Mouse (Mus musculus) small intestine, adult 10 weeks (tissue): ENCODE results near the gene Ddb2. TPM values are rescaled to one million over a fixed set of nuclear protein-coding genes. Genes with fewer than 3 reads are reported as not detected.

ENCODE experiments used
- polyA plus RNA-seq: library from polyadenylated mRNA; stranded (reverse); fragments of 350-450 nt; fragmentation: Illumina TruSeq; extraction: RNeasy Lipid Tissue Mini Kit (QIAGEN cat#74804); gene quantifications from one replicate; pipeline ENCODE4 v1.2.3, GENCODE M21; 2014; ENCODE audit warnings: low replicate concordance

Gene Ddb2
- 21.9 TPM for polyA plus RNA-seq

DNA sequence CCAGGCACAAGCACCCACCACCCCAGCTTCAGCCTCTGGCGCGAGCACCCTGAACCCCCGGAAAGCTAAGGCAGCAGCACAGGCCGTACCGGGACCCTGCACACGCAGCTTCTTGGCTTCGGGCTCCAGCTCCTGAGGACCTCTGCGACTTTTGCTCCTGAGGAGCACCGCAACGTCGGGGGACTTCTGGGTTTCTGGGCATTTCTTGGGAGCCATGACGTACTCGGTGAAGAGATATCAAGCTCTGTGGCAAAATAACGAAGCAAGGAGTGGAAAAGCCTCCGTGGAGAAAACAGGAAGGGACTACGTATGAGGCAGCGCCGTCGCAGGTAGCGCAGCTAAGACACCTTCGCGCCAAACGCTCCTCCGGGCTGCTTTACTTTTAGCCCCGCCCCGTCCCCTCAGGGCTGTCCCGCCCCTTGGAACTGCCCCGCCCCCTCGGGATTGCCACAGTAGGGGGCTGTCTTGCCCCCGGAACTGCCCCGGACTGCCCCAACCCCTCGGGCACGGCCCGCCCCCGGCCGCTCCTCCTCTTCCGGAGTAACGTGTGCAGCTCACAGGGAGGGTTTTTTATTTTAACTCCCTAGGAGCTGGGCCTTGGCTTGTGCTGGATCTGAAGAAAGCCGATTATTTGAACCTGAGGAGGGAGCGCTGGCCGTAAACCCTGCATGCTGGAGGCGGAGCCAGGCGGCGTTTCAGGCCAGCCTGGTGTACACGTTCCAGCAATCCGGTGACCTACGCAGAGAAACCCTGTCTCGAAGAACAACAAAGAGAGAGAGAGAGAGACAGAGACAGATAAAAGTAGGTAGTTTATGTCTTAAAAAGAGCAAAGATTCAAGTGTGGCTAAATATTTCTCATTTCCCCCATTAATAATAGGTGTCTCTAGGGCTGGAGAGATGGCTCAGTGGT is at the start of gene Ddb2:
Gene Ddb2 (minus strand): TSS at position 382 of the 910 bp plus-strand sequence.

DNA sequence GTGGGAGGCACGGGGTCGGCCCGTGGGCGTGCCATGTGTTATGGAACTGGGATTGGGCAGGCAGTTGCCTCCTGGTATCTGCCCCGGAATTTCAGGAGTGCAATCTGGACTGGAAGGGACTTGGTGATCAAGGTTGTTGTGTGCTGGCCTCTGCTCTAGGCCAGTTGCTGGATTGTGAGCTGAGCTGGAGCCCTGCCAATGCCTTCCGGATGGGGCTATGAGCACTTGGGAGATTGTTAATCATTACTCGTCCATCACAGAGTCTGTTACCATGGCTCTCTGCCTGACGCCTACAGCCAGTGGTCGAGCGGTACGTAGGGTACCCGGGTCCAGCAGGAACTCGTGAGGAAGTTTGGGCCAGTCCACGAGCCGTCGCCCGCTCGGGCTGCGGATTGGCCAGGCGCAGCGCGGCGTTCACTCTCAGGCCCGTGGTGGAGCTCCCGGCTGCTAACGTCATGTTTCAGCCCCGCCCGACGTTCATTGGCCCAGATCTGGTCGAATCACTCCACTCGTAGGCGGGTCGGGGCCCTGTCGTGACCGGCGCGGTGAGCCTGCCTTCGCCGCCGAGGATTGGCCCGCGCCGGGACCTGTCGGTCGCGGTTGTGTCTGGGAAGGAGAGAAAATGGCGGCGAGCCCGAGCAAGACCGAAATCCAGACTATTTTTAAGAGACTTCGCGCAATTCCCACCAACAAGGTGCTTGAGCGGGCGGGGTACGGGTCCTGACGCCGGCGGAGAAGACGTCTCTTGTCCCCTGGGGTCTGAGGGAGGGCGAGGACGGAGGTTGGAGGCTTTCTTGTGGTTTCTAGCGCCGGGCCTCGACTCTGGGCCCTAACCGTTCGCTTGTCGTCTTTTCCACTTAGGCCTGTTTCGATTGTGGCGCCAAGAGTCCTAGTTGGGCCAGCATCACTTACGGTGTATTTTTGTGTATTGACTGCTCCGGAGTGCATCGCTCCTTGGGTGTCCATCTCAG is 28.2 kb upstream of the Ddb2 start, which contains the start of gene Arfgap2:
Gene Arfgap2 (plus strand): TSS at position 264 of the 971 bp plus-strand sequence.

DNA sequence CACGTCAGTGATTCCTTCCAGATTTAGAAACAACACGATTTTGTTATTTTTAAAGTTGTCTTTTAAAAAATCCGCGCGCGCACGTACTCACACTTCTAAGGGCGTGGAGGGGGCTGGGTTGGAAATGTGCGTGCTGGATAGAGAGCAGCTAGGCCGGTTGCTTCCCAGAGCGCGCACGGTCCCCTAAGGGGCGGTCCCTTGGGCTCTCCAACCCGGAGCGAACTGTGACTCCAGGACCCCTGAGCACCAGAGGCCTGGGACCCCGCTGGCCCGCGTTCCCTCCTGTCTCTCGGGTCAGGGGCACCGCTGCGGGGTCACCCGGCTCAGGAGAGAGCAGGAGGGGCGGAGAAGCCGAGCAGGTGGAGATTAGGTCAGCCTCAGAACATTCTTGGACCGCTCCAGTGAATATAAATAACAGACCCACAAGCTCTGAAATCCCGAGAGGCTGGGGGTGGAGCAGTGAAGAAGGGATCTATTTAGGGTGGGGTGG is 18.9 kb upstream of the Ddb2 start, which contains the start of gene Pacsin3:
Gene Pacsin3 (plus strand): TSS at position 294 of the 490 bp plus-strand sequence.

DNA sequence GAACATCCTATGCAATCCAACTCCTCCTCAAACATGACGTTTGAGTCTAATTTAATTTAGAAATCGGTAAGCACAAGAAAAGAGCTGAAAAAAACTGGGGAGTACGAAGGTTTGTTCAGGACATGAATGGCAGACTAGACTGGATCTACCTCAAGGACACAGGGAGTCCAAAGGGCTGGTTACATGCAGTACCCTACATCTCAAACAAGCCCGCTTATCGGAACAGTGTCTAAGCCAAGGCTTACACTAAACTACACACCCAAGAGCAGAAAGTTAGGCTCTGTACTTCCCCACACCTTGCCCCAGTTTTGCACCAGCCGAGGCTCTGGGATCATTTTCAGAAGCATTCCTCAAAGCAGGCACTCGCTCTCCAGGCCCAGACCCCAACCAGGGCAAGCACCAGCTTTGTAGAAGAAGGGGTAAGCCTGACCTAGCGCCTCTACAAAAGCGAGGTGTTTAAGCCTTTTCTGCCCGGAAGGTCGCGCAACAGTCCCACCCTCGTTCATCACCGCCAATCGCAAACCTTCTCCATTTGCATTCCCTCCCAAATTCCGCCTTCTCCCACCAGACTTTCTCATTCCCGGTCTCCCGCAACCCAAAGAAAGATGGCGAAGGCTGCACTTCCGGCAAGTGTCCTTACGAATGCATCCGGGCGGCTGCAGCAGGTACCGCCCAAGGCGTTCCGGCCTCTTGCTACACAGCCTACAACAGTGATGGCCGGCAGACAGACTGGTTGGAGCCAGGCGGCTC is 34.4 kb downstream of the Ddb2 start, which contains the start of the genes Nr1h3 and Acp2:
Gene Nr1h3 (minus strand): TSS at position 613 of the 750 bp plus-strand sequence.
Gene Acp2 (plus strand): TSS at position 664 of the 750 bp plus-strand sequence.

DNA sequence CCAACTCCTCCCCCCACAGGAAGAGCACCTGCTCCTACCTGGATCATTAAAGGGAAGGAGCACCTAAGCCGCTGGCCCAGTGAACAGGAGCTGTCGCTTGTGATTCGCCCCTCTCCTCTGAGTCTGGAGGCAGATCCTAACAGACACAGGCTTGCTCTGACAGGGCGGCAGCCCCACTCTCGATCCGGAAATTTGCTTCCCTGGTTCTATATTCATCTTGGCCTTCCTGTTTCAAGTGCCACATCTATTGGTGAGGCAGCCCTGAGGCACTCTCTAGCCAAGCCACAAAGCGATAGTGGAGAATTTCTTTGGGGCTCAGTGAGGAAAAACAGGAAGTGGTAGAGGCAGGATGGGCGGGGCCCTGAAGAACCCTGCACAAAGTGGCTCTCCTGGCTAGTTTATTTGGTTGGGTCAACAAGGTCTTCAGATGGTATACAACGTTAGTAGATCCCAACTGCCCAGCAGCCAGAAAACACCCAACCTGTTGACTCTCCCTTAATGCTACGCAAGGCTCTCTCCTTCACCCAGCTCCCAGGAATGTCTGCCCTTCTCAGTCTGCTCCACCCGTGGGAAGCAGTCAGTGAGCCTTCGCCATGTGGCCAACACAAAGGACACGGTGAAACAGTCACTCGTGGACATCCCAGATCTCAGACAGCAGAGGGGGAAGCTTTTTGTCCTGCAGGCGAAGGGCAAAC is 52.9 kb downstream of the Ddb2 start, which contains the start of gene Madd:
Gene Madd (minus strand): TSS at position 127 of the 695 bp plus-strand sequence.

Other genes starting within 250 kb of the Ddb2 start
- not detected for gene Rapsn, start 201.4 kb downstream of the Ddb2 start, polyA plus RNA-seq
- 74.5 TPM for gene Psmc3, start 183.0 kb downstream of the Ddb2 start, polyA plus RNA-seq
- gene Slc39a13, start 166.6 kb downstream of the Ddb2 start, polyA plus RNA-seq = 0.89 TPM
- gene Spi1, start 154.6 kb downstream of the Ddb2 start, polyA plus RNA-seq = 2.4 TPM
- gene Mybpc3, start 118.8 kb downstream of the Ddb2 start, polyA plus RNA-seq = not detected
- gene Madd, start 53.1 kb downstream of the Ddb2 start, polyA plus RNA-seq = 3.3 TPM
- 0.48 TPM for gene Nr1h3, start 34.1 kb downstream of the Ddb2 start, polyA plus RNA-seq
- gene Acp2, start 34.1 kb downstream of the Ddb2 start, polyA plus RNA-seq = 35.3 TPM
- not detected for gene Pacsin3, start 19.0 kb upstream of the Ddb2 start, polyA plus RNA-seq
- 5.3 TPM for gene Arfgap2, start 28.0 kb upstream of the Ddb2 start, polyA plus RNA-seq
- gene 1110051M20Rik, start 207.7 kb upstream of the Ddb2 start, polyA plus RNA-seq = 1.9 TPM
- gene Lrp4, start 220.5 kb upstream of the Ddb2 start, polyA plus RNA-seq = 5.1 TPM